Mouse (Mus musculus): ENCODE measurements around the gene Slc16a1. TPM values are rescaled to one million over a fixed set of nuclear protein-coding genes. Genes with fewer than 3 reads are reported as not detected.

The Slc16a1 gene
- polyA plus RNA-seq, 1 experiment from 2014 or later: 21.4 TPM

DNA sequence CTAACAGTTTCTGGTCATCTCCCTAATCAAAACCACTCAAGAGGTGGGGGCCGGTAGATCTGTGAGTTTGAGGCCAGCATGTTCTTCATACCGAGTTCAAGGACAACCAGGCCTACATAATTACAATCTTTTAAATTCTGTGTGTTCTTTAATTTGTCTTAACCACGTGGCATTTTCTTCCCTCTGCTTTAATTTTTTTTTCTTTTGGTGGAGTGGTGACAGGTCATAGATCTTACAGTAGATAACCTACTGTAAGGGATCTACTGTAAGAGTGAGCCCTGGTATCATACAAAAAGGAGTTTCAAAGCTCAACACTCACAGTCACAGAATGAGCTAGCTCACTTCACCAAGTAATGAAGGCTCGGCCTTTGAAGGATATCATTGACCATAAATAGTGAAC, 4.6 kb downstream of the Slc16a1 start:
- H3K27me3 ChIP-seq: no peaks in the 10 kb centered on the region
- H3K36me3 ChIP-seq: no peaks in the 10 kb centered on the region
- ATAC-seq (ENCODE audit: low FRiP score): no peak
- WGBS: 78% methylated on average over 4 of the region's 4 CpGs
- H3K4me1 ChIP-seq: peaks cover 6% of the 10 kb centered on the region
- H3K4me3 ChIP-seq: no peak overlapping the region
- H3K4me2 ChIP-seq (replicated peaks): no peak overlapping the region
- H3K27ac ChIP-seq: no peak overlapping the region
- no peak overlapping the region for H3K9ac ChIP-seq
- no peaks in the 10 kb centered on the region for H3K9me3 ChIP-seq (replicated peaks)

DNA sequence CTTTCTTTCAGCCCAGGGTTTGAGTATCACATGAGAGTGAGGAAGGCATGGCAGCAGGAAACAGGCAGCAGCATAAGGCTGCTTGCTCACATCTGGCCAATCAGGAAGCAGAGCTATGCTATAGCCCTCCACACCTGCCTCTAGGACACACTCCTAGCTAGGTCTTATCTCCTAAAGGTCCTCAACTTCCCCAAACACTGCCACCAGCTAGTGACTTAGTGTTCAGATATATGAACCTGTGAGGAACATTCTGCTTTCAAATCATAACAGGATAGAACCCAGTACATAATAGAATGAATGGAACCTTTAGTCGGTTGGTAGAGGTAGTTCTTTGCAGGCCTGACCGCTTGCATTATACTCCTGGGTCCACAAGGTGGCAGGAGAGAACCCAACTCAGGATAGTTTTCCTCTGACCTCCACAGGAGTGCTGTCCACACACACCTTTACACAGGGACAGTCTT, 5.4 kb downstream of the Slc16a1 start:
- ATAC-seq (ENCODE audit: low FRiP score): no peak
- Histone ChIP-seq H3K4me2 (replicated peaks) (no peak overlapping the region), H3K27ac (no peak overlapping the region), H3K27me3 (no peaks in the 10 kb centered on the region), H3K9me3 (replicated peaks) (no peaks in the 10 kb centered on the region), H3K4me3 (no peak overlapping the region), H3K36me3 (no peaks in the 10 kb centered on the region), H3K9ac (no peak overlapping the region), H3K4me1 (peaks cover 6% of the 10 kb centered on the region)
- 8% methylated on average over 2 of the region's 2 CpGs for WGBS

DNA sequence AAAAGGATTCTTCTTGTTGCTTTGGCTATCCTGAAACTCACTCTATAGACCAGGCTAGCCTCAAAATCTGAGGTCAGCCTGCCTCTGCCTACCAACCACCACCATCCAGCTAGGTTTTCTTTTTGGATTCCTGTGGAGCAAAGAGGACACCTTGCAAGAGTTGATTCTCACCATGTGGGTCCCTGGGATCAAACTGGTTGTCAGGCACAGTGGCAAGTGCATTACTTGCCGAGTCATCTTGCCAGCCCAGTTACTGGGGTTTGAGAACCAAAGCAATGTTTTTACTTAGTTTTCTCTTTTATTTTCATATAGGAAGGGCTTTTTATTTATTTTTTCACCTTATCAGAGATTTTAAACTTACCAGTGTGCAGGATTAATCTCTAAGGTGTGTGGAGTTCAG, 5.9 kb downstream of the Slc16a1 start:
- no peak overlapping the region for H3K9ac ChIP-seq
- ATAC-seq (ENCODE audit: low FRiP score): no peak
- H3K4me3 ChIP-seq: no peak overlapping the region
- no peak overlapping the region for H3K27ac ChIP-seq
- H3K27me3 ChIP-seq: no peaks in the 10 kb centered on the region
- H3K9me3 ChIP-seq (replicated peaks): no peaks in the 10 kb centered on the region
- no peaks in the 10 kb centered on the region for H3K36me3 ChIP-seq
- WGBS: 90% methylated on average over 1 of the region's 1 CpGs
- H3K4me2 ChIP-seq (replicated peaks): no peak overlapping the region
- peaks cover 3% of the 10 kb centered on the region for H3K4me1 ChIP-seq

- Histone ChIP-seq H3K27ac (no peak overlapping the region), H3K9ac (no peak overlapping the region), H3K27me3 (no peaks in the 10 kb centered on the region), H3K4me1 (no peaks in the 10 kb centered on the region), H3K9me3 (replicated peaks) (no peaks in the 10 kb centered on the region), H3K4me3 (no peak overlapping the region), H3K36me3 (peaks cover 14% of the 10 kb centered on the region), H3K4me2 (replicated peaks) (no peak overlapping the region)
- 95% methylated on average over 4 of the region's 4 CpGs for WGBS
- no peak for ATAC-seq (ENCODE audit: low FRiP score)
Observed at GRCm38 (mm10) chr3:104654219-104654618, 15.8 kb downstream of the Slc16a1 start.

GRCm38 (mm10) chr3:104654921-104655320, 16.5 kb downstream of the Slc16a1 start:
- H3K27me3 ChIP-seq: no peaks in the 10 kb centered on the region
- ATAC-seq (ENCODE audit: low FRiP score): no peak
- no peak overlapping the region for H3K4me2 ChIP-seq (replicated peaks)
- 95% methylated on average over 4 of the region's 4 CpGs for WGBS
- peaks cover 14% of the 10 kb centered on the region for H3K36me3 ChIP-seq
- H3K4me3 ChIP-seq: no peak overlapping the region
- H3K4me1 ChIP-seq: no peaks in the 10 kb centered on the region
- no peak overlapping the region for H3K9ac ChIP-seq
- no peak overlapping the region for H3K27ac ChIP-seq
- no peaks in the 10 kb centered on the region for H3K9me3 ChIP-seq (replicated peaks)

- Histone ChIP-seq H3K4me1 (no peaks in the 10 kb centered on the region), H3K4me3 (no peak overlapping the region), H3K36me3 (peaks cover 4% of the 10 kb centered on the region; the same call in 1 of the 2 replicates), H3K9ac (no peak overlapping the region), H3K4me2 (replicated peaks) (no peak overlapping the region), H3K9me3 (replicated peaks) (no peaks in the 10 kb centered on the region), H3K27ac (no peak overlapping the region), H3K27me3 (no peaks in the 10 kb centered on the region)
- ATAC-seq (ENCODE audit: low FRiP score): no peak
- 91% methylated on average over 2 of the region's 2 CpGs for WGBS
Observed at GRCm38 (mm10) chr3:104658706-104659105, 20.2 kb downstream of the Slc16a1 start.

DNA sequence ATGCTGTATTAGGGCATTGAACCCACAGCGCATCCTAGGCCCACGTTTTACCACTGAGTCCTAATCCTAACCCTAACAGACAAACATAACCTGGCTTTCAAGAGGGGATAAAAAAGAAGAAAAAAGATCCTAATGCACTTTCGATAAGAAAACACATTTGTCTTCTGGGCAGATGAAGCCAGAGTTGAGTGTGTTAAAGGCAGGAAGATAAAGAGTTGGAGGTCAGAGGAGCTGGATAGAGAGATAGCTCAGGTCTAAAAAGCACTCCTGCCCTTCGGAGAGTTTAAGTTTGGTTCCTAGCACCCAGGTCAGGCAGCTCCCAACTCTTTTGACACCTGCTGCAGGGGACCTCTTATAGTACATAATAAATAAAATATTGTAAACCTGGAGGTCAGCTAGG, 21.3 kb downstream of the Slc16a1 start:
- H3K4me1 ChIP-seq: no peaks in the 10 kb centered on the region
- no peak overlapping the region for H3K4me3 ChIP-seq
- H3K4me2 ChIP-seq (replicated peaks): no peak overlapping the region
- H3K36me3 ChIP-seq: peaks cover 4% of the 10 kb centered on the region; the same call in 1 of the 2 replicates
- no peaks in the 10 kb centered on the region for H3K27me3 ChIP-seq
- 91% methylated on average over 4 of the region's 4 CpGs for WGBS
- no peak overlapping the region for H3K27ac ChIP-seq
- no peak for ATAC-seq (ENCODE audit: low FRiP score)
- no peak overlapping the region for H3K9ac ChIP-seq
- no peaks in the 10 kb centered on the region for H3K9me3 ChIP-seq (replicated peaks)

DNA sequence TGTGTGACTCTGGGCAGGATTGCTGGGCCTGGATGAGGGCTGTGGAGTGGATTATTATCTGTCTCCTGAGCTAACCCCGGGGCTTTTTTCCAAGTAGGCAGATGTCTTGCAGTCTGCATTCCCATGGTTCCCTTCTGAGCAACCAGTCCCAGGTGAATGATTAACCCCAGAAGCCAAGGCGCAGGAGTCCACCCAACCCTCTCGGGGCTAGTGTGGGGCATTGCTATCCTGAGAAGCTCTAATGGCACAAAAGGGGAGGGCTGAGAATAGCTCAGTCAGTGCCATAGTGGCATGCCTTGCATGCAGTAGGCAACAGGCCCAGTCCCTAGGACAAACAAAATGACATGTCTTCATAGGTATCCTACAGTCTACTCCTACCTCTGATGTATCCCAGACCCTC, 22.1 kb downstream of the Slc16a1 start:
- H3K4me2 ChIP-seq (replicated peaks): no peak overlapping the region
- no peak overlapping the region for H3K4me3 ChIP-seq
- H3K36me3 ChIP-seq: peaks cover 4% of the 10 kb centered on the region; the same call in 1 of the 2 replicates
- no peaks in the 10 kb centered on the region for H3K27me3 ChIP-seq
- H3K27ac ChIP-seq: no peak overlapping the region
- no peak for ATAC-seq (ENCODE audit: low FRiP score)
- WGBS: 54% methylated on average over 3 of the region's 3 CpGs
- no peaks in the 10 kb centered on the region for H3K4me1 ChIP-seq
- no peaks in the 10 kb centered on the region for H3K9me3 ChIP-seq (replicated peaks)
- H3K9ac ChIP-seq: no peak overlapping the region

GRCm38 (mm10) chr3:104662007-104662406, 23.5 kb downstream of the Slc16a1 start:
- Histone ChIP-seq H3K4me1 (no peaks in the 10 kb centered on the region), H3K27me3 (no peaks in the 10 kb centered on the region), H3K9ac (no peak overlapping the region), H3K27ac (no peak overlapping the region), H3K4me2 (replicated peaks) (no peak overlapping the region), H3K4me3 (no peak overlapping the region), H3K36me3 (no peaks in the 10 kb centered on the region), H3K9me3 (replicated peaks) (no peaks in the 10 kb centered on the region)
- ATAC-seq (ENCODE audit: low FRiP score): no peak
- WGBS: 60% methylated on average over 4 of the region's 4 CpGs

DNA sequence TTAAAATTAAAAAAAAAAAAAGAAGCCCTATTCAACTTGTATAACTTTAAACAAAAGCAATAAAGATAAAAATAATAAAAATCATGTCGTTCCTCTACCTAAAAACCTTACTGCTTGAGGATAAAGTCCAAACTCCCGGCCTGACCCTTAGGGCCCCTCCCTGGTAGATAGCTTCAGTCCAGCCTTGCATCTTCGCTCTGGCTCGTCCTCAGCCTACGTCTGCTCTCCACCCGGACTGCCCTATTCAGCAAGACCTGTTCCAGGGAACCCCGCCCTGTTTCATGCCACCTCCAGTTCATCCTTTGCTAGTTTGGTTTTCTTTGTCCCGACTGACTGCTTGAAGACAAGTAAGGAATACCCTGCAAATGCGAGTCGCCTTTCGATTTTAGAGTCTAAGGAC, 24.5 kb downstream of the Slc16a1 start:
- 87% methylated on average over 11 of the region's 11 CpGs for WGBS
- no peak overlapping the region for H3K4me3 ChIP-seq
- no peaks in the 10 kb centered on the region for H3K27me3 ChIP-seq
- no peak overlapping the region for H3K9ac ChIP-seq
- H3K9me3 ChIP-seq (replicated peaks): no peaks in the 10 kb centered on the region
- H3K27ac ChIP-seq: no peak overlapping the region
- no peaks in the 10 kb centered on the region for H3K36me3 ChIP-seq
- no peak for ATAC-seq (ENCODE audit: low FRiP score)
- no peaks in the 10 kb centered on the region for H3K4me1 ChIP-seq
- no peak overlapping the region for H3K4me2 ChIP-seq (replicated peaks)

DNA sequence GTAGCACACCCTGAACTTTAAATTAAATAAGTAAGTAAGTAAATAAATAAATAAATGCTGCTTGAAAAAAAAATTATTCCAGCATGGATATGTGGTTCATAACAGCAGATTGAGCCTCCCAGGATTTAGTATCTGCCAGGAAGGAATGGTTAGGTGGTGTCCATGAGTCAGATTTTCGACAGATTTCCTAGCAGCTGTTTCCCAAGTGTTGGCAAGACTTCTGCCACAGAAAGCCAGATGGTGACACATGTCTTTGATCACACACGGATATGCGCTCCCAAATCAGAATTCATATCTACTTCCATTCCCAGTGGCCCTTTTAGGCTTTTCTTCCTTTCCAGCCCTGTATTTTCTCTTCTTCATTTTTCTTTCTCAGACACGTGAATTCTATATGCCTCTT, 28.5 kb downstream of the Slc16a1 start:
- 81% methylated on average over 4 of the region's 4 CpGs for WGBS

GRCm38 (mm10) chr3:104667451-104667850, 29.0 kb downstream of the Slc16a1 start:
- Histone ChIP-seq H3K27ac (no peak overlapping the region), H3K9ac (no peak overlapping the region), H3K27me3 (no peaks in the 10 kb centered on the region), H3K36me3 (no peaks in the 10 kb centered on the region), H3K4me1 (peaks cover 17% of the 10 kb centered on the region; the same call in 1 of the 2 replicates), H3K4me3 (no peak overlapping the region), H3K4me2 (replicated peaks) (no peak overlapping the region), H3K9me3 (replicated peaks) (no peaks in the 10 kb centered on the region)
- no peak for ATAC-seq (ENCODE audit: low FRiP score)
- 68% methylated on average over 10 of the region's 10 CpGs for WGBS

More for the DNA sequence above, 28.5 kb downstream of the Slc16a1 start:
- no peak for ATAC-seq (ENCODE audit: low FRiP score)
- Histone ChIP-seq H3K4me3 (no peak overlapping the region), H3K27me3 (no peaks in the 10 kb centered on the region), H3K4me1 (peaks cover 17% of the 10 kb centered on the region; the same call in 1 of the 2 replicates), H3K9ac (no peak overlapping the region), H3K9me3 (replicated peaks) (no peaks in the 10 kb centered on the region), H3K4me2 (replicated peaks) (no peak overlapping the region), H3K27ac (no peak overlapping the region), H3K36me3 (no peaks in the 10 kb centered on the region)

GRCm38 (mm10) chr3:104668989-104669388, 30.5 kb downstream of the Slc16a1 start:
- Histone ChIP-seq H3K9ac (no peak overlapping the region), H3K4me2 (replicated peaks) (no peak overlapping the region), H3K27me3 (no peaks in the 10 kb centered on the region), H3K4me1 (peaks cover 17% of the 10 kb centered on the region; the same call in 1 of the 2 replicates), H3K4me3 (no peak overlapping the region), H3K27ac (no peak overlapping the region), H3K9me3 (replicated peaks) (no peaks in the 10 kb centered on the region), H3K36me3 (no peaks in the 10 kb centered on the region)
- WGBS: 88% methylated on average over 5 of the region's 5 CpGs
- ATAC-seq (ENCODE audit: low FRiP score): no peak
